Mouse (Mus musculus): ENCODE measurements around the gene Ncapd3.

Ncapd3 gene

DNA sequence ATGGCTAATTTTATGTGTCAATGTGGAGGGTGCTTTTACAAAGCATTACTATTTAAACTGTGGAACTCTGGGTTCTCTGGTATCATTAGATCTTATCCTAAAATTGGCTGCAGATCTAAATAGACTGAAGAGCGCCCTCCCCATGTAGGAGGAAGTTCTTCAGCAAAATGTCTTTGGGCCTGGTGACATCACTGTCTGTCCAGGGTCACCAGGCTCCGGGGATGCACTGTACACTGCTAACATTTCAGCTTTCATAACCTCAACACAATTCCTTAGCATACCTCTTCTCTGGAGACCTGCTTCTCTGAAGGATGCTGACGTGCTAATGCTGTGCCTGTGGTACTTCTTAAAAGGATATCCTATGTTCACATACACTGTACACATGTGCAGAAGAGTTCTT, 81.8 kb downstream of the Ncapd3 start:
- in situ Hi-C loops (cut with MboI, MseI), result no loop called here

DNA sequence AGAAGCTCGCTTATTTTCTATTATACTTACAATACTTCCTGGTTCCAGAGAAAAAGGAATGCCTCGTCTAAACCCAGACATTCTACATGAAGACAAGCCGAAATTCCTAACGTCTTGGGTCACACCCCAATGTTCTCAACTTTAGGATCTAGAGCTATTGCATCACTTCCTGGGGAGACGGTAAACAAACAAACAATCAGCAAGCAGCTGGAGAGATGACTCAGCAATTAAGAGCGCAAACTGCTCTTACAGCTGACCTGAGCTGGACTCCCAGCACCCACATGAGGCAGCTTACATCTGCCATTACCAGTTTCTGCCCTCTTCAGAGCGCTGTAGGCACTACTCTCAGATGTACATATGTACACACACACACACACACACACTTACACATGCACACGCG, 91.3 kb downstream of the Ncapd3 start:
- in situ Hi-C loops (cut with MboI, MseI), result no loop called here

DNA sequence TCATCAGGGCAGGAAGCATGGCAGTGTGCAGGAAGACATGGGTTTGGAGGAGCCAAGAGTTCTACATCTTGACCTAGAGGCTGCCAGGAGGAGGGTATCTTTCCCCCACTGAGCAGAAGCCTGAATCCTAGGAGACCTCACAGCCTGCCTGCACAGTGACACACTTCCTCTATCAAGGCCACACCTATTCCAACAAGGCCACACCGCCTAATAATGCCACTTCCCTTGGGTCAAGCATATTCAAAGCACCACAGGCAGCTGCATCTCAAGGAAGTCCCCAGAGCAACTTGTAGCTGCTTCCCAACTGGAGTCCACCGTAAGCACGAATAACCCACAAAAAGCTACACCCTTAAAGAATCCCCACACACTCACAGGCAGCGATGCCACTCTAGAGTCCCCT, 92.1 kb downstream of the Ncapd3 start:
- in situ Hi-C loops (cut with MboI, MseI), result no loop called here

DNA sequence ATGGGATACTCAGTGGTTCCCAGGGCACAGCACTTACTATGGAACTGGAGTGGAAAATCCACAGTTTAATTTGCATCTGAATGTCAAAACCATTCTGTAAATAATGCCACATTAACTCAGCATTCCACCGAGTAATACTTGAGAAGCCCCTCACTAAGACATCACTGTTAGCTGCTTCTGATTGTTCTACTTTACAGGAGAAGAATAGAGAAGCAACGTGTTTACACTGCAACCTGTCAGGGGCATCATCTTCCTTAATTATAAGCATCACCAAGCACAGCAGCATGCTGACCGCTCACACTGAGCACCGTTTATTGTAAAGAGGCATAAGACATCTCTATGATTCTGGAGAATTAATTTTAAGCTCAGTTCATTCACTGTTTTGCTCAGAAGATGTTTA, 93.0 kb downstream of the Ncapd3 start:
- in situ Hi-C loops (cut with MboI, MseI), result no loop called here

DNA sequence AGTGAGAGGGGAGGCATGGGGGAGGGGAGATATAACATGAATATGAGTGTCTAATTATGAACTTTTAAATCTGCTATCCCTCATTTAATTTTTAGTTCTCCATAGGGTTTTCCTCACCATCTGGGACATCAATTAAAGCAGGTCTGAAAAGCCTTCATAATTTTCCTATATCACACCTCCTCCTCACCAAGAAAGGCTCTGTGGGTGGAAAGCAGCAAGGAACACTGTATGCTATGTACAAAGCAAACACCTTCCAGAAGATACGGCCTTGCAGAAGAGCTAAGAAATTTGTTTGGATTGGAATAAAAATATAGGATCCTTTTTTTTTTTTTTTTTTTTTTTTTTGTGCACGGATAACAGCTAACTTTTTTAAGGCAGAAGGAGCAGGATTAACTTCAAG, 94.0 kb downstream of the Ncapd3 start:
- in situ Hi-C loops (cut with MboI, MseI), result no loop called here

DNA sequence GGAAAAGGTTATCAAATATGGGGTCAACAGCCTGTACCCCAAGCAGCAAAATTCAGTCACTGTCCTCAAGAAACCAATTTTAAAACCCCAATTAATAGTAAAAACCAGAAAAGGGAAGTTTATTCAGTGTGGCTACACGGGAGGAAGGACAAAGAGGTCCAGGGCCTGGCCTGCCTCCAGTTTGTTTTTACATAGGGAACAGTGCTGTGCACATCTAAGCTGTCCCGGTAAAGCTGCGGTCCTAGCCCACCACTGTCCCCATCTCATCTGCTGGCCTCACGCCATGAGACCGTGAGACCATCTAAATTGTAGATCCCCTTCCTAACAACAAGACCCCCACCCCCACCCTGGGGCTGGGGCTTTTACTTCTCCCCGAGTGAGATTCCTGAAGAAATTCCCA, 95.5 kb downstream of the Ncapd3 start:
- in situ Hi-C loops (cut with MboI, MseI), result no loop called here

DNA sequence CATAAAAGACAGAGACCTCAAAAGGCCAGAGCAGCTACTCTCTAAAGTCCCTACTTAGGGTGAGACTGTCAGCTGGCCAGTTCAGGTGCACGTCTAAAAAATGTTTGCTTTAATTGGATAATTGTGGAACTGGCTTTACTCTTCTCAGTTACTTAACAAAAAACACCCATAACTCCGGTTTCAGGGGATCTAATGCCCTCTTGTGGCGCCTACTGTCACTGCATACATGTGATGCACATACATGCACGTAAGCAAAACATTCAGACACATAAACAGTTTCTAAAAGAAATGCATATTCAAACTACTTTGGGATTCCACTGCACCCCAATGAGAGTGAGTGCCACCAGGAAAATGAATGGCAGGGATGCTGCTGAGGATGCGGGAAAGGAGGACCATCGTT, 96.6 kb downstream of the Ncapd3 start:
- in situ Hi-C loops (cut with MboI, MseI), result no loop called here

DNA sequence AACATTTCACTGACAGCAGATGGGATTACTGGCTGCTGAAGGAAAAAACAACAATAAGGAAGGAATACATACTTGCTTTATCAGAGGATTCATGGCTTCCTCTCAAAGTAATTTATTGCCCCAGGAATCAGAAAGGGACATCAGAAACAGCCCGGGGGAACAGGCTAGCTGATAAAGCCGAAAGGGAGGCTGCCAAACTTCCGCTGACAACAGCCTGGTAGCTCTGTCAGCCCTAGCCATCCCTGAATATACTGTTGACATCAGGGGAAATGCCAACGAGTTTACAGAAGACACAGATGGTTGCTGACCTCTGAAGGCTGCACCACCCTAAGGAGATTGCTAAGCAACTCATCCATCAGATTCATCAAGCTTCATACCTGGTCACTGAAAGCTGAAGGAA, 98.7 kb downstream of the Ncapd3 start:
- in situ Hi-C loops (cut with MboI, MseI), result no loop called here

DNA sequence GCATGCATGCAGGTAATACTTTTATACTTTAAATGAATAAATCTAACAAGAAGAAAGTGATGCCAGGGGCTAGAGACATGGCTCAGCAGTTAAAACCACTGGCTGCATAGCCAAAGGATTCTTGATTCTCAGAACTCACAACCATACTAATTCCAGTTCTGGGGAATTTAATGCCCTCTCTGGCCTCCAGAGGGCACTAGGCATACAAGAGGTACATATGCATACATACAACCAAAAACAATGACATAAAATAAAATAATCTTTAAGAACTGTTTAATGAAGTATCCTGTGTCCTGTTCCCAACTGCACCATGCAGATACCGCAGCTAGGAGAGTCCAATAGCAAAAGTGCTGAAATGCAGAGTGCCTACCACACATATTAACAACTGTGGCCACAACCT, 104.4 kb downstream of the Ncapd3 start:
- in situ Hi-C loops (cut with MboI, MseI), result no loop called here

DNA sequence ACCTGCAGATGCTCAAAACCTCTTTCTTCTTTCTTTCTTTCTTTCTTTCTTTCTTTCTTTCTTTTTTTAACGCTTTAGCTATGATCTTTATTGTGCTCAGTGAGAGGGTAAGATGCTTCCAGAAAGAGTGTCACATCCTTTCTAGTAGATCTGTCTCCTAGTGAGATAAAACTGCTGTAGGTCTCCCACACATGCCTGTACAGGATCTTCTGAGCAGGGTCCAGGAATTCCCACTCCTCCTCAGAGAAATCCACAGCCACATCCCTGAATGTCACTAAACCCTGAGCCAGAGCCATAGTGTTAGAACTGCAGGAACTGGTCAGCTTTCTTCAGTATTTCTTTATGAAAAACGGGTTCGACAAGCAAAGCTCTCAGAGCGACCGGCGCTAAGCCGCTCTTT, 105.4 kb downstream of the Ncapd3 start:
- in situ Hi-C loops (cut with MboI, MseI), result no loop called here

DNA sequence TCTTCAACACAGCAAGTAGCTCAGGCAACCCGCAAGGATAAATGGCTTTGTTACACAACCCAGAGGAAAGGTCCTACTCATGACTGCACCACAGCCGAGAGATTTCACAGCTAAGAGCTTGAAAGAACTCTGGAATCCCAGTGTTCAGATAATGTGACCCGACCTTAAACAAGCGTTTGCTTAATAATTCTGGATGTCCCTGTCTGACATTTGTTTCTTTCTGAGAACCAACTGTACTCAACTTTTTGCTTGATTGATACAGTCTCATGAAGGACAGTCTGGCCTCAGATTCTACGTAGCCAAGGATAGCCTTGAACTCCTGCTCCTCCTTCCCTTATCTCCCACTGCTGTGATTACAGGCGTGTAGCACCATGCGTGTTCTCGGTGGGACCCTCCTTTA, 106.7 kb downstream of the Ncapd3 start:
- in situ Hi-C loops (cut with MboI, MseI), result no loop called here

DNA sequence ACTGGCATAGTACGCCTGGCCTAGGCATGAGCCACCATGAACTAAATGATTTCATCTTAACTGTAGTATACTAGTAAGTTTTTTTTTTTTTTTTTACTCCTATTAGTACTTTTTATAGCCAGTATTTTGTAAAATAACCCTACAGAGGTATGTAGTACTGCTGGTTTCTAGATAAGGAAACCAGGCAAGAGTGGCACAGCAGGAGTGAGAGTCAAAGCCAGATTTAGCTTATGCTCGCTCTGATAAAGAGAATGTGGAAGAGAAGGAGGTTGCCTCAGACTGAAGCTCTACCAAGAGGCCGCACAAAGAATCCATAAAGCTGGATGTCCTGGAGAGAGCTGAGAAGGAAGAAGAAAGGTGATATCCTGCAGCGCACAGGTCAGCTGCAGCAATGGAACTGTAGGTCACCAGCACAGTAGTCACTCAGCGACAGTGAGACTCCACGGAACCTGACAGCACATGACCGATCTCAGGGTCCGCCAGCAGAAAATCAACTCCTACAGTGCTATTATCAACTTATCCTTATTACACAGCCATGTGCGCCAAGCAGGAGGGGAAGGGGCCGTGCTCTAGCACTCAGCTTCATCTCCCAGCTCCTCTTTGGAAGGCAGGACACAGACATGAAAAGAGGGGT, 110.6 kb downstream of the Ncapd3 start:
- in situ Hi-C loops (cut with MboI, MseI), result no loop called here

DNA sequence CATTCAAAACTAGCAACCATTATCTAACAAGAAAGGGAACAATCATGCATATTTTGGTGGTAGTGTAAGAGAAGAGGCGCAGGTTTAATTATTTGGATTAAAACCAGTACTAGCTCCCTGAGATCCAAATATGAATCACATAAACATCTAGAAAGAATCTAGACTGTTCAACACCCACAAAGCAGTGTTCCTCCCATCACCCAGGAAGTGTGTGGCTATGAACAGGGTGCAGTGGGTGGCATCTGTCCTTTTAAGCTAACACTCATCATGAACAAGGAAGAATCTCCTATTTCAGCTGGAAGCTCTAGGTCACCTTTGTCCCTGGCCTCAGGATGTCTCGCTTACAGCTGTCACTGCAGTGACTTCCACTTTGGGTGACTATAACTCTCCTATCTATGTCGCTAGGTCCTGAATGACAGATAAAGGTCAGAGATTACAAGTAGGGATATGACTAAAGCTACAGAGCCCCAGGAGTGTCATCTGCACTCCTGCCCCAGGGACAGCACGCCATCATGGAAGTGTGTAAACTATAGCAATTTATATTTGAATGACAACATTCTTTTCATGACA, 114.4 kb downstream of the Ncapd3 start:
- in situ Hi-C loops (cut with MboI, MseI), result no loop called here
